Mouse (Mus musculus) stomach, postnatal 0 days (tissue): ENCODE measurements at regions not wholly inside any gene's neighbourhood (a gene's known extent, or its start where the extent isn't known, plus 50 kb on each side); places are given as distances from the start of the nearest gene placed in this dataset.

Experiments used
- CTCF ChIP-seq: IDR thresholded peaks from 2 replicates; pipeline ENCODE4 v1.5.1; 2016; ENCODE audit warnings: antibody characterized with exemption, low read depth, mild to moderate bottlenecking, moderate library complexity
- EP300 ChIP-seq: optimal IDR thresholded peaks from 2 replicates; pipeline ENCODE3; 2016; ENCODE audit warnings: antibody characterized with exemption

DNA sequence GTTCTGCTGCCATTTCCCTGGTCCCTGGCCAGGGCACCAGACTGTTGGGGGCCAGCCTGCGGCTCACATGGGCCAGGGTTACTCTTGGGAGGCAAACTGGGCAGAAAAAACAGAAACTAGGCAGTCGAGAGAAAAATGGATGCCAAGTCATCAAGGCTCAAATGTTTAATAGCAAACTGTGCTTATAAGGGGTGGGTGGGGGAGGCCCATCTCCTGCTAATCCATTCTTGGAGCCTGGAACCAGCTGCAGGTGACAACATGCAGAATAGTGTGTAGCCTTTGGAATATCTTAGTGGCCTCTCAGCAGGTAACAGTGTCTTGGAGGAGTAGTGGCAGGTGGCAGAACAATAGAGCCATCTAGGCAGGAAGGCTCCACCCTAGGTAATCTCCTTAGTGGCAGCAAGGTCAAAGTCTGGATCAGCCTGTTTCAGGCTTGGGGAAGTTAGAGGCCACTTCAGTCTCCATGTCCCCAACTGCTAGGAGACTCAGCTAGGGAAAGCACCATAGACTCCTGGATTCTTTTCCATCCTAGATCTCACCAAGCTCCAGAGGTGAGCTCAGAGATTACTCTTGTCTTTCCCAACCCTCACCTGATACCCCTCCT is 186.5 kb downstream of the Cdh9 start:
- TF ChIP-seq EP300 (no peak), CTCF (no peak)
